Mouse (Mus musculus) liver, adult (tissue): ENCODE measurements around the gene Pradc1.

ENCODE experiments used
- GATA4 ChIP-seq: IDR thresholded peaks from 2 replicates; pipeline ENCODE4 v1.6.1; 2014; ENCODE audit warnings: mild to moderate bottlenecking, low read length; ENCODE audit not compliant: insufficient replicate concordance

The Pradc1 gene

DNA sequence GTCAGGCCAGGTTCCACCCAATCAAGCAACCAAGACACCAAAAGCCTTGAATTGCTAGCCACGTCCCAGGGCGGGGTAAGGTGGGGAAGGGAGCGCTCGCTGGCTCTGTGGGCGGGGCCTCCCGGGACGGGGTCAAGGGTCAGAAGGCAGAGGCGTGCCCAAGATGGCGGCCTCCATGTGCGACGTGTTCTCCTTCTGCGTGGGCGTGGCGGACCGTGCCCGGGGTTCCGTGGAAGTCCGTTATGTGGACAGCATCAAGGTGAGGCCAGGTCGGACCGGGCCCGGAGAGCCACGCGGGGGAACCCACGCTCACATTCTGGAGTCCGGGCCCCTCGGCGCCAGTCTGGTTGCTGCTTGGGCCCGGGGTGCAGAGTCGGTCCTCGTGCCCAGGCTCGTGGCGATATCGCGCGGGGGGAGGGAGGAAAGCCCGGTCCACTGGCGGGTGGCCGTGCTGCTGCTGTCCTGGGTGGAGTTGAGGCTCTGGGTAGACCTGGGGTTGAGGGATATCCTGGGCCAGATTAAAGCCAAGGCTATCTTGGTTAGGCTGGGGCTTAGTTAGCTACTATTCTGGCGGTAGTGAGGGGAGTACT is 19.8 kb downstream of the Pradc1 start, which contains the start of gene Smyd5:
TSS of gene Smyd5 (plus strand) at position 148 of the 590 bp plus-strand sequence.
- no peak for TF ChIP-seq GATA4

DNA sequence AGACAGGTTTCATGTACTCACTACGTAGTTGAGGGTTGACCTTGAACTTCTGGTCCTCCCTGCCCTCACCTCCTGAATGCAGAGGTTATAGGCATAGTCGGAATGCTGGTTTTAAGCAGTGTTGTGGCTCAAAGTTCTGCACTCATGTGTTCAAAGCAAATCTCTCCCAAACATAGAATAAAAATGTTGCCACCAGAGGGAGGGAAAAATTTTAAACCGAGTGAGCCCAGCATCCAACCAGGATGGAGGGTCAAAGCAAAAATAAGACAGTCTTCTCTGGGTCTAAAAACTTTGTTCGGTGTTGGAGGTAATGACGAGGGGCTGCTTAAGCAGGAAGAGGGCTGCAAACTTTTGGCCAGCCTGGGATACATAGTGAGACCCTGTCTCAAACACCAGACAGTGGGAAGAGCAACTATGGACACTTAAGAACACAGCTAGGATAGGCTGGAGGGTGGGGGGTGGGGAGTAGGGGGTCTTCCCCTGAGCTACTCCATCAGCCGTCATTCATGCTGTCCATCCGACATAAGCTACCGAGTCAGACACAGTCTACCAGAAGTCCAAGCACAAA is 20.4 kb downstream of the Pradc1 start:
- TF ChIP-seq GATA4 = no peak

DNA sequence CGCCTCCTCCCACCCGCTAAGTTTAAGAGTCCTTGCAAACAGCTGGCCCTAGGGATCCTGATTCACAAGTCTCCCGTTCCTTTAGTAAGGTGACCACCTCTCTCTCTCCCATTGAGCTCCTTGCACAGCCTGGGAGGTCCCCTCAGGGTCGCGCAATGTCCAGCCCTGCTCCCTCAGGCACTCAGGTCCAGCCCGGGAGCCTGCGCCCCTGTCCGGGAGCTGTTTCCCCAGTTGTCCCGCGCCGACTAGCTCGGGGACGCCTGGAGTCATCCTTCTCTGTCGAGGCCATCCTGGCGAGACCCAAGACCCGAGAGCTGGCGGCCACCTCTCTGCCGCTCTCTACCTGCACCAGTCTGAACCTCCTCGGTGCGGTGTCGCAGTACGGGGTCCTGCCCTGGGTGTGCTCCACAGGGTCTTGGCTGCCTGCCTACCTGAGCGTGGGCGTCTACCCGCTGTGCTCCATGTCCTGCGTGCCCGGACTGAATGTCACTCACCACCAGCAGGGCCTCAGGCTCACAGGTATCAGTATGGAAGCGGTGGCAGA is 27.9 kb downstream of the Pradc1 start, which contains the start of gene Noto:
TSS of gene Noto (plus strand) at position 51 of the 544 bp plus-strand sequence.
- no peak for TF ChIP-seq GATA4

DNA sequence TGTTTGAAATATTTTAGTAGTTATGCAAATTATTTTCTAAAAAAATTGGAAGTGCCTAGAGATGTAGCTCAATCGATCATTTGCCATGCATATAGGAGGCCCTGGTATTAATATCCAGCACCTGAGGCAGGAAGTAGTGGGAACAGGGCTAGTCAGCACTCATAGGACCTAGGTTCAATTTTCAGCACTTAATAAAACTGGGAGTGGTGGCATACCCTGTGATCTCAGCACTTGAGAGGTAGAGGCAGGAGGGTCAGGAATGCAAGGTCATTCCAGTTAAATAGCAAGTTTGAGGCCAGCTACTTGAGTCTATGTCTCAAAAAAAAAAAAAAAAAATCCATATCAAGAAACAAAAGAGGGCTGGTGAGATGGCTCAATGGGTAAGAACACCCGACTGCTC is 32.6 kb downstream of the Pradc1 start:
- no peak for TF ChIP-seq GATA4

DNA sequence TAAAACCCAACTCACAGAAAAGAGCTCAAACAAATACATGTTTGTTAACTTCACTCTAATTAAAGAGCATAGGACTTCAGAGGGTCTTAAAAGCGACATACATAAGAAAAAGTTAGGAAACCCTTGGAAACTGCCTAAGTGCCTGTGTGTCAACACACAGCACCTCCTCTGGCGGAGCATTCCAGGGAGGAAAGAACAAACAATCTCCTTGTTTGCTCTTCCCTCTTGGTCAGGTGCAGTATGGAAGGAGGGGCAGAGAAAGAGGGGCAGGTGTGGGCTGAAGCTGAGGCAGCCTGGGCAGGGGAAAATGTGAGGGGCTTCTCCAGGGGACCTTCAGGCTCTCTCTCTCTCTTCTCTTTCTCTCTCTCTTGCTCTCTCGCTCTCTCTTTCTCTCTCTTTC is 35.9 kb downstream of the Pradc1 start:
- TF ChIP-seq GATA4 = no peak

DNA sequence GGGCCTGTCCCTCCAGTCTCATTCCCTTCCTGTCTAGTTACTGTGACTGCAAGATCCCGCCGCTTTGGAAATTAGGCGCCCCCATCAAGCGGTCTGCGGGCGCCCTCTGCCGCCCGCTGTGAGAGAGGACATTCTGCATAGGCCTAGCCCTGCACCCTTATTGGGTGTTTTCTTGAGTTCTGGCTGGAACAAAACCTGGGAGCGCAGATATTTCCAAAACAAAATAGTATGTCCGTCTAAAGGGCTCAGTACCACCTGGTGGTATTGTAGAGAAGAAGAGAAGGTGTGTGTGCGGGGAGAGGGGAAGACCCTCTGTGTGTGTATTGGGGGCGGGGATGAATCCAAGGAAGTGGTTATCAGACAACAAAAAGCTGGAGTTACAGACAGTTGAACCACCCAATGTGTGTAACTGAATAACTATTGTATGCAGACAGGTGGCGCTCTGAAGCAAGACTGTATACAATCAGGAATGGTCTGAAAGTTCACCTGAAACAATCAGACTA is 40.9 kb downstream of the Pradc1 start:
- no peak for TF ChIP-seq GATA4

DNA sequence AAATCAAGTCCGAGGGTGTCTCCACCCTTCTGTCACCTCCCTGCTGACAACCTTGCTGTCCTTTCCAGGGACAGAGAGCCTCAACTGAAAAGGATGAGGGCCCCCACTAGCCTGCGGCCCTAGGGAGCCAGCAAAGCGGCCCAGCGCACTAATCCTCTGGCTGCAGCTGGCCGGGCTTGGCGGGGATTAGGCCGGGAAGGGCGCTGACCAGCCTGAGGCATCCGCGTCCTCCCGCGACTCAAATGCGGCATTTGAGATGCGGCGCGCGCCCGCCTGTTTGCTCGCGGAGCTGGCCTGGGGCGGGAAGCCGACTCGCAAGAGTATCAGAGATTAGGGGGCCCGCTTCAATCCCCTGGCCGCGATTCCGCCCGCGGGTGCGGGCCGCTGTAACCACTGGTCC is 42.8 kb downstream of the Pradc1 start:
- no peak for TF ChIP-seq GATA4

DNA sequence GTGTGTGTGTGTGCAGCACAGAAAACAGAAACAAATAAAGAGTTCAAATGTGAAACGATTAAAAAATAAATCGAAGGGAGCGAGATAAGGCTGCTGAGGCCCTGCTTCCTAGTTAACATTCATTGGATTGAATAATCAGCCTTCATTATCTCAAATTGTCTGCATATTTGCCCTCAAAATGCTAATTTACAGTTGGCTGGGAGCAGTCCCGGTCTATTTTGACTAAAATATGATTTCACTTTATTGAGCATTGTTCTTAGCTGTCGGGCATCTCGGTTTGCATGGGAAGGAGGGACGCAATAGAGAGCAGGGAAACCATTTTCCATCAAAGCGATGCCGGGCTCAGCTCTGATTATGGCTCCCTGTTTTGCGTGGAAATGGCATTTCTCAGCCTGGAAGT is 48.7 kb downstream of the Pradc1 start:
- TF ChIP-seq GATA4 = no peak

DNA sequence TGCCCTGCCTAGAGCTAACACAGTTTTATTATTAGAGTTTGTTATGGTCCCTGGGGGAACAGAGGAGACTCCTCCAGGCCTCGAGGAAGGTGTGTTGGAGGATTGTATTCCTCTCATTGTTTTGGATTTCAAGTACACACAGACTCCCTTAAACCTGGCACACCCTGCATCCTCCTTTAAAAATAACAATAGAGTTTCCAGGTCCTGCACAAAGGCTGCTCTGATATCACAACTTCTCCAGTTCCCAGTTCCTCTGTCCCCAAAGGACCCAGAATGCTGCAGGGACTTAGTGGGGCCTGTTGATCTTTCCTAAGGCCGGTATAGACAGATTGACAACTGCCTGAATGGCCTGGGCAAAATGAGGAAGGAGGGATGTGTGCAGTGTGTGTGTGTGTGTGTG is 49.2 kb downstream of the Pradc1 start:
- TF ChIP-seq GATA4 = no peak

DNA sequence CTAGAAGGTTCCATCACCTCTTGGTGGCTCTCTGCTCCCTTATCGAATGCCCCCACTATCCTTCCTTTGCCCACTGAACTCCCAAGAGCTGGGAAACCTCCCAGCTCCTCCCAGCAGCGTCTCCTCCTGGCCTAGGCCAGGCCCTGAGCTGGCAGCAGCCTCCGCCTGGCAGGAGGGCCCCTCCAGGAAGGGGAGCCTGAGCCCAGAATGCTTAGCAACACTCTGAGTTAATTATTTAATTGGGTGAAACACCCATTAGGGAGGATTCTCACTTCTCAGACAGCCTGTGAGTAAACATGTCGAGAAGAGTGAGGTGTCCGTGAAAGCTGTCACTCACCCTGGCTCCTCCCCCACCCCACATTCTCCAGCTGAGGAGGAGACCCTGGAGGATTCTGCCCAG is 52.1 kb downstream of the Pradc1 start:
- TF ChIP-seq GATA4 = no peak

DNA sequence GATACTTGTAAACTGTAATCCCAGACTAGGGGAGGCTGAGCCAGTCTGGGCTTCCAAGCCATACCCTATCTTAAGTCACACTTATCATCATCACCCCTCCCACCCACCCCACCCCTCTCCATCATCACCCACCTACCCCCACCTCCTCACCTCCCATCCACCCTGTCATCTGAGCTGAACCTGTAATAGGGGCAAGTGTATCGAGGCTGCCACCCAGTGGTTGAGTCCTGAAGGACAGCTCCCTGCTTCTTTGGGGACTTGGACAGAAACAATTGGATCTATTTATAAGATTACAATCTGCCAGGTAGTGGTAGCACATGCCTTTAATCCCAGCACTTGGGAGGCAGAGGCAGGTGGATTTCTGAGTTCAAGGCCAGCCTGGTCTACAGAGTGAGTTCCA is 54.6 kb downstream of the Pradc1 start:
- no peak for TF ChIP-seq GATA4
